Comparison of ENCODE assay signal across 16 mouse cellular contexts in the genomic region with DNA sequence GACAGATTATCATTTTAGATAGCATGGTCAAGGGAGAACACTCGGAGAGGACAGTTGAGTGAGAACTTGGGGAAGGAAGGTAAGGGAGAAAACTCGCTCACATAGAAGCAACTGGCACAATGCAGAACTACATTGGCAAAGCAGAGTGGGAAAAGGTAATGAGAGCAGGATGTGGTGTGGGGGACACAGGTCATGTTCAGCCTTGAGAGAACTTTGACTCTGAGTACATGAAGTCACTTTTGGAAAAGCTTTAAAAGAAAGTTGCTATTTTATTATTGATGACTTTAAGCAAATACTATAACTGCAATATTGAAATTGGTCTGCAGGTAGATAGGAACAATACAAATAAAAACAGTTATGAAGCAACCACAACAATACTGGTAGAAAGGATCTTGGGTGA.
DNase-seq lines count a peak whose midpoint lies in the region; TF ChIP-seq lines count a peak whose summit lies in the region.
"Had no signal": no experiment of that assay in that cellular context is flagged by ENCODE, and none has a peak within 500 bp of the region (broad histone marks: within the 10 kb centered on the region; RNA-seq: fewer than 3 reads in every experiment).

No protein-coding gene starts in this region.

- DNase-seq in liver, adult 2 months (ENCODE audit: extremely low read depth, low read depth, low spot score) = peak; percentile 90
- DNase-seq in liver = no peak
- DNase-seq: adrenal gland, adult 2 months; adrenal gland, adult 8-10 months; adrenal gland, postnatal 10 days; adrenal gland, postnatal 14 days; adrenal gland, postnatal 25 days; adrenal gland, postnatal 36 days; B cell, adult 2 months; cerebellum, adult 11 months; cerebellum, adult 11-12 months; cerebellum, adult 18-20 months; cerebellum, adult 2 months had no signal

- H3K9ac ChIP-seq in liver, adult 2 months (ENCODE audit: low read depth, low read length) = no peak overlapping the region

- no peak for TF ChIP-seq POLR2A in liver, adult 2 months (IDR thresholded peaks at IDR 0.05; ENCODE audit: extremely low read depth, insufficient read depth, low read length)

- no peaks in the 10 kb centered on the region for H3K79me2 ChIP-seq in liver, adult 2 months (ENCODE audit: control insufficient read depth, insufficient read depth, low read length)

- 21% methylated on average over 2 of the region's 2 CpGs for WGBS in liver, adult 2 months

- no peak overlapping the region for H3K4me3 ChIP-seq in liver, adult 2 months (ENCODE audit: insufficient read depth, low read depth, low read length)

- no peaks in the 10 kb centered on the region for H3K27me3 ChIP-seq in liver, adult 2 months (ENCODE audit: control insufficient read depth, insufficient read depth, low read length)
- H3K27me3 ChIP-seq: CH12.LX, Patski had no signal

- peaks cover 5% of the 10 kb centered on the region; the same call in 1 of the 2 replicates for H3K4me1 ChIP-seq in liver, adult 2 months (ENCODE audit: control insufficient read depth, insufficient read depth, low read length)

- TF ChIP-seq CTCF in liver, adult 2 months (IDR thresholded peaks at IDR 0.05; ENCODE audit: low read depth, low read length) = no peak

- H3K27ac ChIP-seq in liver, adult 2 months (replicated peaks; ENCODE audit: insufficient read depth, low read depth, low read length) = peak overlapping the region; percentile 72

- no peaks in the 10 kb centered on the region for H3K36me3 ChIP-seq in liver, adult 2 months (ENCODE audit: control insufficient read depth, insufficient read depth, low read length)
- H3K36me3 ChIP-seq: G1E had no signal
